31 mouse cellular contexts compared by ENCODE assay signal in genomic region chr19:48839418-48839817, GRCm38 (mm10).
DNase-seq lines count a peak whose midpoint lies in the region; ATAC-seq and TF ChIP-seq lines count a peak whose summit lies in the region.
"Had no signal": no experiment of that assay in that cellular context is flagged by ENCODE, and none has a peak within 500 bp of the region (broad histone marks: within the 10 kb centered on the region; RNA-seq: fewer than 3 reads in every experiment).

No protein-coding gene starts in this region.

- no peaks in the 10 kb centered on the region for H3K4me1 ChIP-seq in hindbrain, postnatal 0 days (ENCODE audit: insufficient read depth, low read length)
- H3K4me1 ChIP-seq in hindbrain, embryonic 12.5 days = no peaks in the 10 kb centered on the region
- H3K4me1 ChIP-seq in heart, adult 2 months (ENCODE audit: control insufficient read depth, insufficient read depth, low read length) = no peaks in the 10 kb centered on the region
- no peaks in the 10 kb centered on the region for H3K4me1 ChIP-seq in midbrain, embryonic 11.5 days (ENCODE audit: control insufficient read depth, insufficient read depth, low read length)
- H3K4me1 ChIP-seq: embryonic facial prominence, embryonic 15.5 days; forebrain, embryonic 12.5 days; heart, embryonic 15.5 days; midbrain, embryonic 15.5 days had no signal

- H3K9me3 ChIP-seq in hindbrain, postnatal 0 days (ENCODE audit: low read length) = no peaks in the 10 kb centered on the region
- H3K9me3 ChIP-seq in hindbrain, embryonic 12.5 days (replicated peaks) = no peaks in the 10 kb centered on the region; the same call in 1 of the 2 replicates
- H3K9me3 ChIP-seq in midbrain, embryonic 11.5 days (ENCODE audit: control insufficient read depth, low read length) = no peaks in the 10 kb centered on the region
- H3K9me3 ChIP-seq: embryonic facial prominence, embryonic 15.5 days; forebrain, embryonic 12.5 days; heart, embryonic 15.5 days; midbrain, embryonic 15.5 days had no signal

- no peak overlapping the region for H3K27ac ChIP-seq in hindbrain, postnatal 0 days
- no peak overlapping the region for H3K27ac ChIP-seq in hindbrain, embryonic 12.5 days
- H3K27ac ChIP-seq in heart, adult 2 months = no peak overlapping the region
- H3K27ac ChIP-seq in midbrain, embryonic 11.5 days (ENCODE audit: low read depth, low read length) = no peak overlapping the region
- H3K27ac ChIP-seq: embryonic facial prominence, embryonic 15.5 days; forebrain, embryonic 12.5 days; heart, embryonic 15.5 days; layer of hippocampus, adult 2 months; left cerebral cortex, adult 2 months; liver, embryonic 14.5 days; midbrain, embryonic 15.5 days had no signal

- H3K9ac ChIP-seq in hindbrain, postnatal 0 days (replicated peaks; ENCODE audit: low read length) = no peak overlapping the region
- no peak overlapping the region for H3K9ac ChIP-seq in hindbrain, embryonic 12.5 days
- no peak overlapping the region for H3K9ac ChIP-seq in heart, adult 2 months (ENCODE audit: low read depth, low read length)
- H3K9ac ChIP-seq in midbrain, embryonic 11.5 days (ENCODE audit: low read length) = no peak overlapping the region
- H3K9ac ChIP-seq: embryonic facial prominence, embryonic 15.5 days; forebrain, embryonic 12.5 days; forebrain, postnatal 0 days; heart, embryonic 15.5 days; liver, embryonic 14.5 days; lung, embryonic 14.5 days; midbrain, embryonic 15.5 days had no signal

- TF ChIP-seq POLR2A in heart, adult 2 months (IDR thresholded peaks at IDR 0.05; ENCODE audit: insufficient read depth, low read depth, low read length) = no peak

- no peak overlapping the region for H3K4me2 ChIP-seq in hindbrain, postnatal 0 days (ENCODE audit: low read depth, low read length)
- H3K4me2 ChIP-seq in hindbrain, embryonic 12.5 days (replicated peaks) = no peak overlapping the region
- H3K4me2 ChIP-seq in midbrain, embryonic 11.5 days = no peak overlapping the region
- H3K4me2 ChIP-seq: embryonic facial prominence, embryonic 15.5 days; forebrain, embryonic 12.5 days; heart, embryonic 15.5 days; lung, embryonic 14.5 days; midbrain, embryonic 15.5 days had no signal

- no peak for TF ChIP-seq EP300 in heart, adult 2 months (IDR thresholded peaks at IDR 0.05; ENCODE audit: insufficient read depth, low read depth, low read length)

- WGBS in hindbrain, postnatal 0 days = 69% methylated on average over 4 of the region's 4 CpGs
- 72% methylated on average over 4 of the region's 4 CpGs for WGBS in hindbrain, embryonic 12.5 days
- 65% methylated on average over 4 of the region's 4 CpGs for WGBS in heart, adult 2 months
- 78% methylated on average over 4 of the region's 4 CpGs for WGBS in midbrain, embryonic 11.5 days

- H3K4me3 ChIP-seq in hindbrain, postnatal 0 days (ENCODE audit: low read length) = no peak overlapping the region
- no peak overlapping the region for H3K4me3 ChIP-seq in hindbrain, embryonic 12.5 days
- H3K4me3 ChIP-seq in heart, adult 2 months = no peak overlapping the region
- no peak overlapping the region for H3K4me3 ChIP-seq in midbrain, embryonic 11.5 days (ENCODE audit: low read depth, low read length)
- H3K4me3 ChIP-seq: embryonic facial prominence, embryonic 15.5 days; forebrain, embryonic 12.5 days; heart, embryonic 15.5 days; layer of hippocampus, adult 2 months; left cerebral cortex, adult 2 months; midbrain, embryonic 15.5 days had no signal

- H3K79me2 ChIP-seq in heart, adult 2 months (replicated peaks; ENCODE audit: control insufficient read depth, insufficient read depth, low read length) = no peaks in the 10 kb centered on the region

- H3K36me3 ChIP-seq in hindbrain, postnatal 0 days (ENCODE audit: insufficient read depth, low read length) = no peaks in the 10 kb centered on the region
- no peaks in the 10 kb centered on the region for H3K36me3 ChIP-seq in hindbrain, embryonic 12.5 days
- H3K36me3 ChIP-seq in heart, adult 2 months (ENCODE audit: control insufficient read depth, insufficient read depth, low read length) = no peaks in the 10 kb centered on the region
- H3K36me3 ChIP-seq in midbrain, embryonic 11.5 days (ENCODE audit: control insufficient read depth, insufficient read depth, low read length) = no peaks in the 10 kb centered on the region
- H3K36me3 ChIP-seq: embryonic facial prominence, embryonic 15.5 days; forebrain, embryonic 12.5 days; heart, embryonic 15.5 days; midbrain, embryonic 15.5 days had no signal

- intact Hi-C loops in heart, adult 2 months (cut with DNase I) = no loop called here

- ATAC-seq in hindbrain, postnatal 0 days = no peak
- no peak for ATAC-seq in hindbrain, embryonic 12.5 days (ENCODE audit: low FRiP score)
- no peak for ATAC-seq in midbrain, embryonic 11.5 days (ENCODE audit: low FRiP score)
- ATAC-seq: activated CD4-positive, CD25-positive, alpha-beta regulatory T cell, adult 4 months; forebrain, postnatal 0 days; intestine, embryonic 16.5 days; midbrain, embryonic 15.5 days had no signal

- TF ChIP-seq CTCF in hindbrain, postnatal 0 days (IDR thresholded peaks at IDR 0.05; ENCODE audit: low read depth) = no peak
- no peak for TF ChIP-seq CTCF in heart, adult 2 months (IDR thresholded peaks at IDR 0.05)

- DNase-seq in hindbrain, postnatal 0 days (ENCODE audit: low spot score) = peak; percentile 32
- DNase-seq in testis, postnatal 14 days (ENCODE audit: low spot score) = peak; percentile 6
- DNase-seq in testis, postnatal 10 days (ENCODE audit: low spot score) = no peak
- DNase-seq in kidney, postnatal 25 days = peak; percentile 18 to 35
- DNase-seq in heart, adult 2 months = no peak
- no peak for DNase-seq in adrenal gland, postnatal 36 days
- no peak for DNase-seq in midbrain, embryonic 11.5 days (ENCODE audit: low spot score, missing footprints)
- DNase-seq: adrenal gland, adult 2 months; cerebellum, adult 2 months; cerebellum, postnatal 36 days; embryo, embryonic 11 days; forebrain, postnatal 0 days; gastrocnemius, postnatal 10 days; liver; lung, embryonic 14.5 days; lung, postnatal 14 days; right cerebral cortex, postnatal 25 days; spleen, adult 18-20 months; thymus, adult 2 months; thymus, postnatal 36 days had no signal

- H3K27me3 ChIP-seq in hindbrain, postnatal 0 days (ENCODE audit: insufficient read depth, low read length) = no peaks in the 10 kb centered on the region
- H3K27me3 ChIP-seq in hindbrain, embryonic 12.5 days = no peaks in the 10 kb centered on the region
- H3K27me3 ChIP-seq in heart, adult 2 months (ENCODE audit: control insufficient read depth, insufficient read depth, low read length) = no peaks in the 10 kb centered on the region
- no peaks in the 10 kb centered on the region for H3K27me3 ChIP-seq in midbrain, embryonic 11.5 days (ENCODE audit: control insufficient read depth, insufficient read depth, low read length)
- H3K27me3 ChIP-seq: CH12.LX; embryonic facial prominence, embryonic 15.5 days; forebrain, embryonic 12.5 days; heart, embryonic 15.5 days; midbrain, embryonic 15.5 days had no signal

Comparison
In these comparisons a context has a peak if more than half of its experiments do, and no peak if none do; other contexts are left out.
1. DNase-seq: peak in hindbrain, postnatal 0 days (single experiment), testis, postnatal 14 days (single experiment) and kidney, postnatal 25 days (2 of 2); none in testis, postnatal 10 days (single experiment), heart, adult 2 months (0 of 2), adrenal gland, postnatal 36 days (0 of 2) and midbrain, embryonic 11.5 days (single experiment).